Mouse (Mus musculus) myocyte (in vitro differentiated cells): ENCODE measurements around the gene Clspn. TPM values are rescaled to one million over a fixed set of nuclear protein-coding genes. Genes with fewer than 3 reads are reported as not detected.
A peak's percentile ranks its signal among the peaks of the same experiment; 100 is the strongest.

Experiments used
- H3K27me3 ChIP-seq: one replicate; pipeline ENCODE4 v1.6.1; 2011; ENCODE audit not compliant: control insufficient read depth, insufficient read depth, insufficient read length
- H3K36me3 ChIP-seq: one replicate; pipeline ENCODE4 v1.6.1; 2011; ENCODE audit not compliant: control insufficient read depth, insufficient read depth
- H3K4me2 ChIP-seq: one replicate; pipeline ENCODE4 v1.6.1; 2011; ENCODE audit warnings: low read depth, control low read depth
- H3K4me3 ChIP-seq: one replicate; pipeline ENCODE4 v1.5.1; 2011; ENCODE audit warnings: mild to moderate bottlenecking, control low read depth, moderate library complexity
- H3K79me2 ChIP-seq: one replicate; pipeline ENCODE4 v1.6.1; 2011; ENCODE audit not compliant: control insufficient read depth, insufficient read depth
- H3ac ChIP-seq: one replicate; pipeline ENCODE4 v1.6.1; 2011; ENCODE audit not compliant: control insufficient read depth, insufficient read length
- CEBPB ChIP-seq: IDR thresholded peaks from 2 replicates; pipeline ENCODE4 v1.6.1; 2011; ENCODE audit warnings: mild to moderate bottlenecking, moderate library complexity; ENCODE audit not compliant: poor library complexity, insufficient read depth, severe bottlenecking
- E2F4 ChIP-seq: IDR thresholded peaks from one replicate; pipeline ENCODE4 v1.6.1; 2011; ENCODE audit warnings: mild to moderate bottlenecking, control low read depth, moderate library complexity; ENCODE audit not compliant: insufficient read depth
- MAX ChIP-seq: IDR thresholded peaks from one replicate; pipeline ENCODE4 v1.6.1; 2011; ENCODE audit warnings: low read depth, mild to moderate bottlenecking, control low read depth
- MYOD1 ChIP-seq, 3 experiments: IDR thresholded peaks; one replicate each; pipeline ENCODE4 v1.6.1; 2011; ENCODE audit warnings: control low read depth in 2 of 3, low read depth in 2 of 3, mild to moderate bottlenecking in 2 of 3, moderate library complexity in 1 of 3; ENCODE audit not compliant: insufficient read length in 2 of 3, control insufficient read depth in 1 of 3
- MYOG ChIP-seq, 3 experiments: IDR thresholded peaks; one replicate each; pipeline ENCODE4 v1.6.1; 2011; ENCODE audit warnings: control low read depth in 2 of 3, low read depth in 2 of 3, mild to moderate bottlenecking in 2 of 3; ENCODE audit not compliant: insufficient read length in 2 of 3, control insufficient read depth in 1 of 3, insufficient read depth in 1 of 3
- POLR2A ChIP-seq: IDR thresholded peaks from one replicate; pipeline ENCODE4 v1.6.1; 2011; ENCODE audit warnings: low read depth, mild to moderate bottlenecking, control low read depth, moderate library complexity; ENCODE audit not compliant: insufficient read length
- POLR2AphosphoS2 ChIP-seq: IDR thresholded peaks from one replicate; pipeline ENCODE4 v1.6.1; 2011; ENCODE audit warnings: low read depth, control low read depth; ENCODE audit not compliant: insufficient read length
- REST ChIP-seq: IDR thresholded peaks from one replicate; pipeline ENCODE4 v1.6.1; 2011; ENCODE audit warnings: mild to moderate bottlenecking, control low read depth, moderate library complexity; ENCODE audit not compliant: insufficient read depth, insufficient read length
- SRF ChIP-seq: IDR thresholded peaks from one replicate; pipeline ENCODE4 v1.6.1; 2011; ENCODE audit warnings: low read depth; ENCODE audit not compliant: control insufficient read depth, insufficient read length
- TCF12 ChIP-seq: IDR thresholded peaks from one replicate; pipeline ENCODE4 v1.6.1; 2011; ENCODE audit warnings: mild to moderate bottlenecking, control low read depth; ENCODE audit not compliant: poor library complexity, insufficient read depth, severe bottlenecking
- TCF3 ChIP-seq: IDR thresholded peaks from one replicate; pipeline ENCODE4 v1.6.1; 2011; ENCODE audit warnings: low read depth, control low read depth; ENCODE audit not compliant: insufficient read length
- USF1 ChIP-seq: IDR thresholded peaks from one replicate; pipeline ENCODE4 v1.6.1; 2011; ENCODE audit warnings: low read depth, mild to moderate bottlenecking, control low read depth, moderate library complexity
- polyA plus RNA-seq: library from polyadenylated mRNA; unstranded; fragments of >200 nt; fragmentation: generic; extraction: Trizol; gene quantifications from one replicate; pipeline ENCODE4 v1.2.1, GENCODE M21; 2012; ENCODE audit warnings: missing spikeins

Gene Clspn
- polyA plus RNA-seq, 1 experiment: 1.7 TPM

DNA sequence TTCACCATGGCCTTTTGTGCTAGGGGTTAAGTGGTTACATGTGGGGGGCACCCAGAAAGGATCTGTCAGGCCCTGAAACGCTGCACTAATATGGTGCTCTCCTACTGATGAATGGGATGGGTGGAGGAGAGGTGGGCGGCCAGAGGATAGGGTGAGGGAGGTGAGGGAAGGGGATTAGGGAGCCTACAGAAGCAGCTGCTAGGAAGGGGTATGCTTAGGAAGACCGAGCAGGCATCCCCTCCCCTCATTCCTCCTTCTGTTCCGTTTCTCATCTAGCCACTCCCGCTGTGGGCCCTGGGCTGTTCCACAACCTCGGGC lies 45.7 kb downstream of the Clspn start:
- H3K4me2 ChIP-seq: no peak overlapping the region
- no peak for TF ChIP-seq USF1
- TF ChIP-seq MAX: no peak
- no peak for TF ChIP-seq SRF
- no peak for TF ChIP-seq TCF3
- TF ChIP-seq REST: no peak
- TF ChIP-seq MYOG (IDR thresholded peaks at IDR 0.05; ENCODE audit: control insufficient read depth in 1 of 3, insufficient read depth in 1 of 3, insufficient read length in 2 of 3, low read depth in 2 of 3): no peak
- TF ChIP-seq E2F4: no peak
- TF ChIP-seq POLR2A: no peak
- TF ChIP-seq TCF12: no peak
- TF ChIP-seq MYOD1 (IDR thresholded peaks at IDR 0.05; ENCODE audit: control insufficient read depth in 1 of 3, insufficient read length in 2 of 3, low read depth in 2 of 3): no peak
- no peak for TF ChIP-seq POLR2AphosphoS2
- no peak for TF ChIP-seq CEBPB
- H3K79me2 ChIP-seq: no peaks in the 10 kb centered on the region
- H3ac ChIP-seq: no peak overlapping the region
- H3K36me3 ChIP-seq: no peaks in the 10 kb centered on the region
- peaks cover 4% of the 10 kb centered on the region for H3K27me3 ChIP-seq
- no peak overlapping the region for H3K4me3 ChIP-seq

GRCm38 (mm10) chr4:126604141-126604540 lies 47.4 kb downstream of the Clspn start:
- no peaks in the 10 kb centered on the region for H3K36me3 ChIP-seq
- no peak overlapping the region for H3K4me3 ChIP-seq
- no peak overlapping the region for H3ac ChIP-seq
- H3K4me2 ChIP-seq: no peak overlapping the region
- H3K79me2 ChIP-seq: no peaks in the 10 kb centered on the region
- TF ChIP-seq MYOG (IDR thresholded peaks at IDR 0.05; ENCODE audit: control insufficient read depth in 1 of 3, insufficient read depth in 1 of 3, insufficient read length in 2 of 3, low read depth in 2 of 3) (no peak), POLR2AphosphoS2 (no peak), REST (no peak), CEBPB (no peak), POLR2A (no peak), MYOD1 (IDR thresholded peaks at IDR 0.05; ENCODE audit: control insufficient read depth in 1 of 3, insufficient read length in 2 of 3, low read depth in 2 of 3) (no peak)
- H3K27me3 ChIP-seq: peaks cover 4% of the 10 kb centered on the region

GRCm38 (mm10) chr4:126605751-126606150 lies 49.0 kb downstream of the Clspn start:
- TF ChIP-seq E2F4 (no peak), MYOG (IDR thresholded peaks at IDR 0.05; ENCODE audit: control insufficient read depth in 1 of 3, insufficient read depth in 1 of 3, insufficient read length in 2 of 3, low read depth in 2 of 3) (no peak), REST (no peak), TCF3 (no peak), USF1 (no peak), CEBPB (no peak), TCF12 (no peak), POLR2A (no peak), MYOD1 (IDR thresholded peaks at IDR 0.05; ENCODE audit: control insufficient read depth in 1 of 3, insufficient read length in 2 of 3, low read depth in 2 of 3) (no peak), SRF (no peak), MAX (no peak), POLR2AphosphoS2 (no peak)
- Histone ChIP-seq H3K79me2 (no peaks in the 10 kb centered on the region), H3K36me3 (no peaks in the 10 kb centered on the region), H3ac (no peak overlapping the region), H3K4me3 (no peak overlapping the region), H3K27me3 (peaks cover 4% of the 10 kb centered on the region), H3K4me2 (no peak overlapping the region)

GRCm38 (mm10) chr4:126609606-126610181 lies 53.0 kb downstream of the Clspn start, which contains the start of gene 5730409E04Rik:
Gene 5730409E04Rik, plus strand, starts transcription at chr4:126609818.
- peak within 1 kb of the TSS; percentile 64 for H3K4me2 ChIP-seq
- H3K36me3 ChIP-seq: no peaks in the 10 kb centered on the region
- H3K27me3 ChIP-seq: no peaks in the 10 kb centered on the region
- H3ac ChIP-seq: no peak within 1 kb of the TSS
- no peaks in the 10 kb centered on the region for H3K79me2 ChIP-seq
- H3K4me3 ChIP-seq: peak within 1 kb of the TSS; percentile 3
- TF ChIP-seq POLR2A (peak; percentile 50), CEBPB (no peak), E2F4 (no peak)

GRCm38 (mm10) chr4:126611991-126612390 lies 55.3 kb downstream of the Clspn start:
- Histone ChIP-seq H3K4me2 (no peak overlapping the region), H3K4me3 (no peak overlapping the region), H3K27me3 (no peaks in the 10 kb centered on the region), H3K79me2 (no peaks in the 10 kb centered on the region), H3K36me3 (no peaks in the 10 kb centered on the region), H3ac (no peak overlapping the region)
- no peak for TF ChIP-seq MYOD1 (IDR thresholded peaks at IDR 0.05; ENCODE audit: control insufficient read depth in 1 of 3, insufficient read length in 2 of 3, low read depth in 2 of 3)
- TF ChIP-seq TCF3: no peak
- no peak for TF ChIP-seq SRF
- no peak for TF ChIP-seq POLR2AphosphoS2
- TF ChIP-seq MAX: no peak
- TF ChIP-seq REST: no peak
- TF ChIP-seq CEBPB: no peak
- no peak for TF ChIP-seq POLR2A
- TF ChIP-seq TCF12: no peak
- TF ChIP-seq MYOG (IDR thresholded peaks at IDR 0.05; ENCODE audit: control insufficient read depth in 1 of 3, insufficient read depth in 1 of 3, insufficient read length in 2 of 3, low read depth in 2 of 3): no peak
- no peak for TF ChIP-seq USF1
- no peak for TF ChIP-seq E2F4
